Mouse (Mus musculus) c-Kit-negative CD71-positive TER-119-positive erythroid progenitor cells, embryonic 14.5 days (primary cell): ENCODE data around the gene Bcl2.
"Not testable (repeated sequence)": the region's sequence is repeated elsewhere in the genome, so short reads cannot be mapped to it uniquely, and the experiment has no call there.

Experiments
- DNase-seq: peaks from one replicate; pipeline ENCODE4 v3.0.0-alpha.2; 2013; ENCODE audit warnings: low read depth, low spot score

The Bcl2 gene

GRCm38 (mm10) chr1:106713621-106714529 lies at the start of gene Bcl2:
Gene Bcl2 (minus strand): TSS chr1:106714274.
- DNase-seq, result no peak

DNA sequence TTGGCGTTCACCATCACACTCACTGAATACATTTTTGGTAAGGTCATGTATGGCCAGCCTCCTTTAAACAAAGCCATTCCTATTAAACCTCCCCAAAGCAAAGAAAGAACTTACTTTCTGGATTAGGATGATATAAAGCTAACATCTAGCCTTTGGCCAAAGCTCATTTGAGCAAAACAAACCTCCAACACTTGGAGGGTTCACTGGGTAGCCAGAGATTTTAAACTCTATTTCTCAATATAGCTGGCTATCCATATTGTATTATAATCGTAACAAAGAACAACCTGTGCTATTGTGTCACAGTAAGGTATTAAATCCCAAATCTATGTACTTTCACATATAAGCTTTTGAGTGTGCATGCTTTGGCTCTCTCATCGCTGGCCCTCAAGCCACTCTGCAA lies 46.7 kb upstream of the Bcl2 start:
- no peak for DNase-seq

GRCm38 (mm10) chr1:106759572-106760435 lies 45.7 kb upstream of the Bcl2 start, which contains the start of gene Kdsr:
Gene Kdsr (minus strand): TSS chr1:106759727.
- DNase-seq, result peak; percentile 73

DNA sequence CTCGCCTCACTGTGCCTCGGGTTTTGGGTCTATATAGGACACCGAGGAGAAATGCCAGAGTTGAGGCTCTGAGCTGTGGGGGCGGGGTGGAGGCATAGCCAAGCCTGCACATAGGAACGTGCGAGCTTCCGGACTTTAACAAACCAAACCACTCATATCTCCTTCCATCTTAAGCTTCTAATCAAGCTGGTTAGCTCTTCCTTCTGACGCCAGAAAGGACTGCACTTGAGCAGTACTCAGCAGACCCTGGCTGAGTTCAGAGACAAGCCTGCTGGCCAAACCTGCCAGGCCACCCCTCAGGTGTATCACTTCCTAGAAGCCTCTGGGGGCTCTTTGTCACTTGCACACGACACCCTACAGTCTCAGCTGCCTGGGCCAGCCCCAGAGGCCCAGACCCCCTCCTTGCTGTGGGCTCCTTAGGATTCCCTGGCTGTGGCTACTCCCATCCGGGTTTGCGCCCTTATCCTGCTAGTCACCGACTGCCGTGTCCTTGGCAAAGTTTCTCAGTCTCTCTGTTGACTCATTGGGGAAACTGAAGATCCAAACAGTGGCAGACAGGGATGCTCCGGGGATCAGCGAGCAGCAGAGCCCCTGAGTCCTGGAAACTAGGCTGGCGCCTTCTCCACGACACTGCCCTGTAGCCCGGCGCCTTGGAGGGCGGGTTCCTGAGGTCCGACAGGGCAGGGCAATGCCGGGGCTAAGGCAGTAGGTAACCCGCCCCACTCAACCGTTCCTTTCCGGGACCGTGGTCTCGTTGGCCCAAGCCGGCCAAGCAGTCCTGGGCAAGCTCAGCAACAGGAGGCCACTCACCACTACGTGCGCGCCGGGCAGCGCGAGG lies 44.9 kb upstream of the Bcl2 start:
- DNase-seq, result no peak

DNA sequence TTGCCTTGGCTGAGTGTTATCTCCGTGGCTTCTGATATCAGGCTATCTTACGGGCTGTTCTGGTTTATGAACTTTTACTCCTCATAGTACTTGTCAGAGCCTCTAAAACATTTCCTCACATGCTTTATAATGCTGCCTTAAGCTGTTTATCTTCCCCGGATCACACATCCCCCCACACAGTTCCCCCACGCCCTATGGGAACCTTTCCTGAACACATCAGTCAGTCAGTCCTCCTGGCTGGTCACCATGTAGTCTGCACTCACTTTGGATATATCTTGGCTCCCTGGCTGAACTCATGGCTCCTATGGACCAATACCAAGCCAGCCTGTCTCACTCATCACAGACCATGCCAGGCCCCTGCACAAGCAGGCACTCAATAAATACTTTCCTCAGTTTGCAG lies 42.6 kb upstream of the Bcl2 start:
- no peak for DNase-seq

DNA sequence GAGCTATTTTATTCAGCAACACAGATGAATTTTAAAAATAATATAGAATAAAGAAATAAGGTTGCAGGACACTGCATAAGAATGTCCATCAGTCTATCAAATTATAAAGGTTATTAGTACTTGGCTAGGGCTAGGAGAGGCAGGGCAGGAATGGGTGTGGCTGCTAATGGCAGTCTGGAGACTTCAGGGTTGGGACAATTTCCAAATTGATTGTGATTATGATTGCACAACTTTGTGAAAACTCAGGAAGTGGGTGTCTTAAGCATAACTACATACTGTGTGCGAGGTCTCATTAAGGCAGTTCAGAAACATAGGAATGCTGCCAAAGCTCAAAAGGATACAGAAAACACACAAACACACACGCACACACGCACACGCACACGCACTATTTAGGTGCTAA lies 37.9 kb upstream of the Bcl2 start:
- no peak for DNase-seq

DNA sequence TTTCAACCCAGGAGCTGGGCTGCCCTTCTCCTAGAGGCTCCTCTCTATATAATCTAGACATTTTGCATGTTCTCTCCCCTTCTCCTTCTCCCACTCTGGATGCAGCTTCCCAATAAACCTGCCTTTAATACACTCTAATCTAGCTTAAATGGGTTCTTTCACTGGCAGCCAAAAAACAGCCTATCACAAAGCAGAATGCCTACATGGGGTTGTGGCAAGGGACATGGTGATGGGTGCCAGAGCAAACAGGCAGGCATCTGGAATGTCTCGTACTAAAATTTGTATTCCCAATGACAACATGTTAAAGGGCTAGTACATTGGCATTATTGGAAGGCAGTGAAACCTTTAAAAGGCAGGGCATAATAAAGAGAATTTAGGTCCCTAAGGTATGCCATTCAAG lies 36.6 kb upstream of the Bcl2 start:
- DNase-seq, result no peak

DNA sequence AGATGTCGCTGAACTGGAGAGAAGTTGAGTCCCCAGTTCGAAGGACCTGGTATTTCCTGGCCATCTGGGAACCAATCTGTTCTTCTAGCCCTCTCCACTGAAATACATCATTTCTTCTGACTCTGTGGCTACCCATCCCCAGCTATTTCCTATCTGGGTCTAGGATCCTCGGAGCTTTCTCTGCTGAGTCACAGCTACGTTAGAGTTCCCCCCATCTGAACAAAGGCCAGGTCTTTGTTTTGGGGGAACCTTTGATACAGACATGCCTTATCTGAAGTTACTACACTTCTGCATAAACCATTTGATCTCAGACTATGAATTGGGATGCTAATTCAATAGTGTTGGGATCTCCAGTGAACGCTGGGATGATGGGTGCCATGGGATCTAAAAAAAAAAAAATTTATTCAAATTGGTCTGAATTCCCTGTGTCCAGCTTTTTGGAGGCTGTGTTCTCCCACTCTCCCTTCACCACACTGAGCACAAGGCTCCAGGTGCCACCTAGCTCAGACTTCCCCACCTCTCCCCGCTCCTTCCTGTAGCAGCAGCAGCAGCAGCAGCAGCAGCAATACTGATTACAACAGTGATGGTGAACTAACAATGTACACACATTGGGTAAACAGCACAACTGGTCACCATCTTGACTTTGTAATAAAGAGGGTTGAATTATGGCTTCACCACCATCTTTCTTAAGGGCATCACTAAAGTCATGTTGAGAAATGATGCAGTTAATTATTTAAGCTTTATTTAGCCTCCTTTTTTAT lies 34.7 kb upstream of the Bcl2 start:
- no peak for DNase-seq

DNA sequence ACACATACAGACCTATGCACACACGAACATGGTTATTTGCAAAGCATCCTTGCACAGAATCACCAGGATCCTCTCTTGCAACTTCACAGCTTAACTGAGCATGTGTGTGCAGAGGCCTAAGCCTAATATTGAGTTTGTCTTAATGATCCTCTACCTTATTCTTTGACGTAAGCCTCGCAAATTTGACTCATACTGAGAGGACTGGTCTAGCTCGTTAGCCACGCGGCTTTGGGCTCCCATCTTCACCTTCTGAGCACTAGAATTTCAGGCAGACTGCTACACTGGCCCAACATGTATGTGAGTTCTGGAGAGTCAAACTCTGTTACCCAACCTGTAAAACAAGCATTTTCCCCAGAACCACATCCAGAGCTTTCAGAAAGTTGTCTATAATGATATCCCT lies 28.9 kb upstream of the Bcl2 start:
- no peak for DNase-seq

DNA sequence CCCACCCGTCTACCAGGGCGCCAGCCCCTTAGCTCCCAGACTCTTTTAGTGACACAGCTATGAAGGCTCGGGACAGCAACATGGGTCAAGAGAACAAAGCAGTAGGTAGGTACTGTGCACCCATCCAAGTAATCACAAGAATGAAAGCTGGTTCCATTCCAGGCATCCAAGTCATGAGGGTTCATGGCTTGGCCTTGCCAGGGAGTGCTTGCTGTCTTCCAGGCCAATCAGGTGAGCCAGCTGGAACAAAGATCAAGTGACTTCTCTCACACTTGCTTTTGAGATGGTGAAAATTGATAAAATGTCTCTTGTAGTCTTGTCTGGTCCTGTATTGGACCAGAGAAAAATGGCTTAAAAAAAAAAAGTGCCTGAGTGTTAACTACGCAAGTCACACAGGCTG lies 26.7 kb upstream of the Bcl2 start:
- no peak for DNase-seq

GRCm38 (mm10) chr1:106739810-106740209 lies 25.7 kb upstream of the Bcl2 start:
- no peak for DNase-seq

DNA sequence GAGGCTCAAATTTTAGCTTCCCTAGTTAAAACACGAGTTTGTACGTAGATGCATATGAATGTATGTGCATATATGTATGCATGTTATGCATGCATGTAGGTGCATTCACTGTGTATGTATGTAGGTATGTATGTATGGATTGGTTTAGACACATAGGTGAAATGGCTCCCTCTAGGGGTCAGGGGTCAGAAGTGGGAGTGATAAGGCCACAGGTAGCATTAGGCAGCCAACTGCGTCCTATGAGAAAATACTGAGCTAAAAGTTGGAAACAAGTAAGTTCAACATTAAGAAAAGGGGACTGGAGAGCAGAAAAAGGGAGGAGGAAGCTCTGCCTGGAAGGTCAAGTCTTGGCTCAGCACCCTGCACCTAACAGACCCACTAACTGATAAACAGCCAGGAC lies 24.0 kb upstream of the Bcl2 start:
- DNase-seq, result no peak

DNA sequence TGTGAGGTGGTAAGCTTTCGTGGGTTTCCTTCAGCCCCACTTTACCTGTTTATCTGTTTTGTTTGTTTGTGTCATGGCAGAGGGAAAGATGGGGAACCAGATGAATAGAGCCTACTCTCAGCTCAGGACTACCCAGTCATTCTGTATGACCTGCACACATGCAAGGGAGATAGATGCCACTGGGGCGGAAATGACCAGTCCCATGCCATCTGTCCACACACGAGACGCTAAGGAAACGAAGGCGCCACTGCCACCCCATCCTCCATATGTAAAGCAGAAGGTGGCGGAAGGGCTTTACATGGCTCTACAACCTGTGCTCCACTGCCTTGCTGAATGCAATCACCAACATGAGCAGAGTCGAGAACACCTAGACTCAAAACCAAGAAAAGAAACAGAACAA lies 22.1 kb upstream of the Bcl2 start:
- DNase-seq, result no peak

DNA sequence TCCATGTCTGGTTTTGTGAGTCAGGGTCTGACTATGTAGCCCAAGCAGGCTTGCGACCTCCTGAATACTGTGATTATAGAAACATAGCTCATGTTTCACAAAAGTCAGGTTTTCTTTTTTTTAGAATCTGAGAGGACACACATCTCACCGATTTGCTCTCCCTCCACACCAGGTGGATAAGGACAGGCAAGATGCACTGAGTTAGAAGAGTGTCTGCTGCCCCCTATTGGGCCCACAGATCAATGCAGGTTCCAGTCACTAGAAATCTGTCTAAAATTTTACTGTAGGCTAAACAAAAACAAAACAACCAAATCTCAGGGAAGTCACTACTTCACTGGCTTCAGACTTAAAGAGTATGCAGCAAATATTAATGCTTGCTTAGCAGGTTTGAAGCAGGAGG lies 21.5 kb upstream of the Bcl2 start:
- DNase-seq, result no peak

- no peak for DNase-seq
These were observed 8.0 kb upstream of the Bcl2 start for GRCm38 (mm10) chr1:106722061-106722460.

DNA sequence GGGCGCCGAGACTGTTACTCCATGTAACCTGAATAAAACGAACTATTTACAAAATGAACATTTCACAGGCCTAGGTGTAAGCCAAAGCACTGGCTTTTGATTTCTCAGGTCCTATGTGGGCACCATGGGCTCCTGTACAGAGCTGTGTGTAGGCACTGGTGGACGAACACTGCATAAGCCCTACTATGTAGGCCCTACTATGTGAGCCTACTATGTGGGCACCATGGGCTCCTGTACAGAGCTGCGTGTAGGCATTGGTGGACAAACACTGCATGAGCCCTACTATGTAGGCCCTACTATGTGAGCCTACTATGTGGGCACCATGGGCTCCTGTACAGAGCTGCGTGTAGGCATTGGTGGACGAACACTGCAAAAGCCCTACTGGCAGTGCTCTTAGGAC lies 3.7 kb upstream of the Bcl2 start:
- DNase-seq, result not testable (repeated sequence)

- DNase-seq, result no peak
These were observed 3.1 kb upstream of the Bcl2 start for GRCm38 (mm10) chr1:106717071-106717601.

- no peak for DNase-seq
These were observed 2.1 kb upstream of the Bcl2 start for GRCm38 (mm10) chr1:106716141-106716540.

DNA sequence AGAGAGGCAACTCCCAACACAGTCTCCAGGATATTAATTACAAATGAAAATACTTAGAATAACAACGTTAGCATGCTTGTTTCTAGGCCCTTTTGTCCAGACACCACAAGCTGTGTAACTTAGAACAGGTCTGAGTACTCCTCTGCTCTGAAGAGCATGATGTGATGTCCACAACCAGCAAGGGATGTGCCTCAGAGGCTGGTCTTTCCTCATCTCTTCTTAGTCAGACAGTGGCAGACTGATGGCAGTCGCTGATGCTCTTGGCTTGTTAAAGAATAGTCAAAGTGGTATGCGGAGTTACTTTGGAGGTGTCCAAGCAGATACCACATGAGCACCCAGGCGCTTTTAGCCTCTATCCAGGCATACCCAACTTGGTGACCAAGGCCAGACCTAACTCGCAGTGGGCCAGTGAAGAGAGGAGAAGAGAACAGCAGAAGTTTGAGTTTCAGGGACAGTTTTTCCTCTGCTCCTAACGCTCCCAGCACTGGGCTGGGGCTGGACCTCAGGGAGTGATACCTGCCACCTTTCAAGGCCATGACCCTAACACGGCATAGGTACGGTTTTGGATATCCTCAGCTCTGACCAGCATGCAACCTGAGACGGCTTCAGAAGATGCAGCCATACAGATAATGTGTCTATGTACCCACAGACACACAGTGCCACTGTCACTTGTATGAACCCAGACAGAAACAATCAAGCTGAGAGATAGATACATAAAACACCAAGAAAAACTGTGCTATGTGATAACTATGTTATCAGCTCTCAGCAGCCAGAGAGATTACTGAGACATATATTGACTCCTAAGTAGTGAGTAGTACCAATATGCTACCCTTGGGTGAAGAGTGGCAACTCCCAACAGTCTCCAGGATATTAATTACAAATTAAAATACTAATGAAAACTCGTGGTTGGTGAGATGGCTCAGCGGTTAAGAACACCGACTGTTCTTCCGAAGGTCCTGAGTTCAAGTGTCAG lies 1.3 kb upstream of the Bcl2 start:
- DNase-seq, result no peak
